Mouse (Mus musculus): ENCODE data around the gene Ptpre.
"Not testable (repeated sequence)": the region's sequence is repeated elsewhere in the genome, so short reads cannot be mapped to it uniquely, and the experiment has no call there.

Gene Ptpre

DNA sequence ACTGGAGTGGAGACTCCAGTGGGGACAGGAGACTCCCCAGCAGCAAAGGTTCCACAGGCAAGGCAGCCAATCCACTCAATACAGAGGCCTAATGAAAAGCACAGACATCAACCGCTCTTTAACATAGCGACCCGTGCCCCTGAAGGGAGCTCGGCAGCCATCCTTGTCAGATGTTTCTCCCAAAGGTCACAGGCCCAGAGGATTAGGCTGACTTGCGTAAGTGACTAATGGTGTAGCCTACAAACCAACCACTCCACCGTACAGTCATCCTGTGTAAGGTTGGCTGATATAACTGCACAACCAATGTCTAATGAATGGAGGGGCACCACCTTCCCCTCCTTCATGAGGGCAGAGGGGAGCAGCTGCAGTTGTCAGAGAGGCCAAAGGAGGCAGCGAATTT lies 152.1 kb downstream of the Ptpre start:
- no peak for DNase-seq (ENCODE audit: low read depth, low spot score)

DNA sequence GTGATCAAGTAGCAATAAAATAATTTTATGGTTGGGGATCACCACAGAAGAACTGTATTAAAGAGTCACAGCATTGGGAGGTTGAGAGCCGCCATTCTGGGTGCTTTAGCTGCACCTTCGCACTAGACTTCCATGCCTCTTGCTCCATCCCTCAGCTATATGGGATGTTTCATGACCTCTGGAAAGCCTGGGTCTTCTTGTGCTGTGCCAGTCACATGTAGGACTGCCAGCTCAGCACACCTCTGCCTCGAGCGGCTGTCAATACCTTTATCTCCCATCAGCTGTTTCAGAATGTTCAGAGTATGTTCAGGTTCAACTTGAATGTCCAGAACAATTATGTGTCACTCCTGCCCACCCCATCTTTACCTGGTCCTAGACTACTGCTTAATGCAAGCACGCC lies 154.7 kb downstream of the Ptpre start:
- DNase-seq (ENCODE audit: low read depth, low spot score): no peak

GRCm38 (mm10) chr7:135694130-135694529 lies 156.8 kb downstream of the Ptpre start:
- DNase-seq (ENCODE audit: low read depth, low spot score): no peak

GRCm38 (mm10) chr7:135694796-135695195 lies 157.5 kb downstream of the Ptpre start:
- DNase-seq (ENCODE audit: low read depth, low spot score): no peak

- no peak for DNase-seq (ENCODE audit: low read depth, low spot score)
Measured at GRCm38 (mm10) chr7:135696127-135696526, 158.8 kb downstream of the Ptpre start.

GRCm38 (mm10) chr7:135697021-135697740 lies 159.9 kb downstream of the Ptpre start:
- not testable (repeated sequence) for DNase-seq (ENCODE audit: low read depth, low spot score)

- no peak for DNase-seq (ENCODE audit: low read depth, low spot score)
Measured at GRCm38 (mm10) chr7:135698362-135698761, 161.1 kb downstream of the Ptpre start.

- not testable (repeated sequence) for DNase-seq (ENCODE audit: low read depth, low spot score)
Measured at GRCm38 (mm10) chr7:135699351-135699750, 162.1 kb downstream of the Ptpre start.

- DNase-seq (ENCODE audit: low read depth, low spot score): no peak
Measured at GRCm38 (mm10) chr7:135703600-135704148, 166.4 kb downstream of the Ptpre start.

DNA sequence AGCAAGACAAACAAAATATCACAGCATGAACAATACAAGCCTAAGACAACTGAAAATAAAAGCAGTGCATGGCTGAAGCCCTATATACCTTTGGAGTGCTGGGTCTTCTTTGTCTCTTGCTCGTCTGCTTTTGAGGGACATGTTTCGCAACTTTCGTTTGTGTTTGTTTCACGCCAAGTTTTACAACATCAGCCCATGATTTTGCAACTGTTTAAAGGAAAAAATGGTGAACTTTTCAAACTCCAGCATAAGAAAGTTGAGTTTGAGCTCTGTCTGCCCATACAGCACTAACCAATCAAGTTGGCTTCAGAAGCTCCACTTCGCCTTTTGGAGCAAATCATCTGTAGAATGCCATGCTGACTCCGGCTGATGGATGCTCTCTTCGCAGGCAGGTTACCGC lies 167.0 kb downstream of the Ptpre start:
- DNase-seq (ENCODE audit: low read depth, low spot score): no peak

- no peak for DNase-seq (ENCODE audit: low read depth, low spot score)
Measured at GRCm38 (mm10) chr7:135705083-135705482, 167.8 kb downstream of the Ptpre start.

GRCm38 (mm10) chr7:135705753-135706152 lies 168.5 kb downstream of the Ptpre start:
- DNase-seq (ENCODE audit: low read depth, low spot score): no peak

DNA sequence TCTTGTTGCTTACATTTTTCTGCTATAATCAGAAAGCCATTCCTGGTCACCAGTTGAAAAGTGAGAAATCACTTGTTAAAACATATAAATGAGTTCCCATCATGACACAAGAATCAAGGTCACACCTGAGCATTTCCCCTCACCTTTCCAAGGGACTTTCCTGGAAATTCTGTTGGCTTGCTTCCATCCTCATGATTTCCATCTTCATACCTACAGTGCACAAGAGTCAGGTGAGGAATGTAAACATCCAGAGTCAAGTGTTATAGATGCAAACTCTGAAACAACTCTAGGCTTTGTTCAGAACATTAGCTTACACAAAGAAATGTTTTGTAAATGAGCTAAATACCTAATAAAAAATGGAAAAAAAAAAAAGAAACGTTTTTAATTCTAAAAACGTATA lies 173.4 kb downstream of the Ptpre start:
- no peak for DNase-seq (ENCODE audit: low read depth, low spot score)

GRCm38 (mm10) chr7:135712534-135712933 lies 175.3 kb downstream of the Ptpre start:
- DNase-seq (ENCODE audit: low read depth, low spot score): no peak

DNA sequence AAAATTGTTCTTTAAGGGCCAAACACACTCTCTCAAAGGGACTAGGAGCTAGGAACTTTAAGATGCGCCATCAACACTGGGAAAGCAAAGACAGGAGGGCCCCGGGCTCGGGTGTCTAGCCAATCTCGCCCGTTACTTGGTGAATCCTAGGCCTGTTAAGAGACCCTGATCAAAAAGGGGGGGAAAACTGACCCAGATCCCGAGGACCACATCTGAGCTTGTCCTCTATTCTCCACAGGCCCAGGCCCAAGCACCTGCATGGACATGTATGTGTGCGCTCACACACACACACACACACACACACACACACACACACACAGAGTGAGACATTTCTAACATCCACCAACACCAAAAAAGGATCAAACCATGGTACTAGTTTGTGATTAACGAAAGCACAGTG lies 176.0 kb downstream of the Ptpre start:
- no peak for DNase-seq (ENCODE audit: low read depth, low spot score)

DNA sequence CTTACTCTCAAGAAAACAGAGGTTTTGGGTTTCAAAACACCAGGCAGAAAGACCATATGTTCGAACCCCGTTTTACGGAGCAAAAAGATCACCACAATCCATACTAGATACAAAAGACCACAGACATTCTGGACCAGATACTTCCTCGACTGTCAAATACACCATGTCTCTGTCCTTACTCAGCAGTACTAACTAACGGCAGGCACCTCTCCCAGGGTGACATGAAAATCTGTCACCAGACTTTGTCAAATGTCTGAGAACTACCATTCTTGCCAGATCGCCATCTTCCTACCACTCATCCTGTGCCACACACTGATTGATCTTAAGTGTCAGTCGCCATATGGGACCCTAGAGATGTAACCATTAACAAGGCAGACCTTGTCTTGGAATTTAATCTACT lies 177.9 kb downstream of the Ptpre start:
- DNase-seq (ENCODE audit: low read depth, low spot score): no peak

DNA sequence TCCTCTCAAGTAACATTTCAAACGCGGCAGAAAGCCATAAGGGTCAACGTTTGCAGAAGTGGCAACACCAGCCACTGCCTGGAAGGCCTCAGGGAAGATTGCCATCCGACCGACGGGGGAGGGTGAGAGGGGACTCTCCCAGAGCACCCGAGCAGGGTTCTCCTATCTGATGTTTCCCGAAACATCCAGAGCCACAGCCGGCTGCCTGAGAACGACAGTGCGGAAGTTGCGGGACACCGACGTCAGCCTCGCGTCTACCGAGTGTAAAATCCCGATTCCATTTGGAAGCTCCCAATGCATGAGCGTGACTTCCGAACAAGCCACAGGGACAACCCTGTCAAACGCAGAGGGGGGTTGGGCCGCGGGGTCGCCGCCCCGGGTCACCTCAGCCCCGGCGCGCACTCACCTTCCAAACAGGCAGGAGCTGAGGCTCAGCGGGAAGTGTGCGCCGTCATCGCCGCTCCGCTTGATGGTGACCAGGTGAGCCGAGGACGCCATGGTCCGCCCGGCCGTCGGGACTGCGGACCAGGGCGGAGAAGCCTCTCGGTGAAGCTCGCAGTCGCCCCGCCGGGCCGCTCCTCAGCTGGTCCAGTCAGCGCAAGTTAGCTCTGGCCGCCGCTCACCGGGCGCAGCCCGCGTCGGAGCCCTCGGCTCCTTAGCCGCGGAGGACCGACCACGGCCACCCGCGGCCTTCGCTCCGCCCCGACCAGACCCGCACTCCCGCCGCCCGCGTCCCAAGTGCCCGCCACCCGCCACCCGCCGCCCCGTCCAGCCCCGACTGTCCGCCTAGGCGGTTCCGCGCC lies 178.6 kb downstream of the Ptpre start, which contains the start of gene Mki67:
TSS of gene Mki67 (minus strand) at position 720 of the 803 bp plus-strand sequence.
- DNase-seq (ENCODE audit: low read depth, low spot score): no peak

DNA sequence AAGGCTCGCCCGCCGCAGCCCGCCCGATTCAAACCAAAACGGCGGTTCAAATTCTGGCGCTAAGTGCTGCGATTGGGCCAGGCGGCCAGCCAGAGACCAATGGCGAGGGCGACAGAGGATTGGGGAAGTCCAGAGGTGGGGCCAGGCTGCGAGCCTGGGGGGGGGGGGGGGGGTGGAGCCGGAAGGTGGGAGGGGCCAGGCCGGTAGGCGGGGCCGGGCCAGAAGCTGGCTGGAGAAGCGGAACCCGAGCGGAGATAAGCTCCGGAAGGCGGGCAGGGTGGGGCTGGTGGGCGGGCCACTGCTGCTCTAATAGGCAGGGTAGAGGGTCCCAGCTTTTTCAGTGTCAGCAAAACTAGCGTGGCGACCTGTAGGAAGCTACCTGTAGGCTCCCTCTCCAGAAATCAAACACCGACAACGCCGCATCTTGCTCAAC lies 179.2 kb downstream of the Ptpre start:
- peak; percentile 77 for DNase-seq (ENCODE audit: low read depth, low spot score)

DNA sequence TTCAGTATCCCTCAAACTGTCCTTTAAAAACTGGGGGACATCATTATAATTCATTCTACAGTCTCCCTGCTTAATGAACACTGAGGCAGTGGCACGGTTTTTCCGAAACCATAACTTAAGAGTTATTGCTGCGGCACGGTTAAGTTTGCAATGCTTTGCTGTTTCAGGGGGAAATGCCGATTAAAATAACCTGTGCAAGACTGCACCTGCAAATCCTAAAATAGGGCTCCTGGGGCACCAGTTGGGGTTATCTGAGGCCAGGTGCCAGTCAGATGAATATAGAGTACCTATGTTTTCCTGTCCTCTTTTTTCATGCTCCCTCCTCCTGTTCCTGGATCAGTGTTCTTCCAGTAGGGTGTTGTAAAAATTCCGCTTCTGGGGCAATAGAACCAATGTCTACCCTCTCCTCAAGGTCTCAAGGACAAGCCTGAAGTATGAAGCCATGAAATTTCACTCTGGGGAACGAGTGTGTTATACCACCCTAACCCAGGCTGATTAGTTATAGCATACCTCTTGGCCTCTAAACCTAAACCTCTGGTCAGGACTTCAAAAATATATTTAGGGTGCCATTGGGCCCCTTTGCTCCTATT lies 179.8 kb downstream of the Ptpre start:
- no peak for DNase-seq (ENCODE audit: low read depth, low spot score)

DNA sequence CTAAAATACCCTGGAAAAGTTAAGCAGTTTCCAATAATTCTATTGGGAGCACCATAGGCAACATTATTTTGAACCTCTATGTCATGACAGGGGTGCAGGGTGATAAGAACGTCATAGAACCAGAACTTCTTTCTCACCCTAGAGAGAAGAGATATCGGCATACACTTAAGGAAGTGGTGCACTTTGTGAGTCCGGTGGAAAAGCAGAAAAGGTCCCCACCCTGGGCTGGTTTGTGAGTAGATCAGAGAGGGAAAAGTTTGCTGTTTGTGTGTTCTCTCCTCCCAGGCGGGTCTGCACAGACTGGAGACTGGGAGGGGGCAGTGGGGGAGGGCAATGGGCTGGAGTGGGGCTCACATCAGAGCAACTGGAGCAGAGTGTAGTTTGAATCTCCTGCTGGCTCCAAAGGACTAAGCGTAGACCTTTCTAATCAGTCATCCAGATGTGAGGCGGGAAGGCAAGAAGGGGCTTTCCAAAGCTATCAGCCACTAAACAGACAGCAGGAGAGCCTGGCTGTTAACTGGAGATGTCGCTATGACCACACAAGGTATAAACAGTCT lies 184.2 kb downstream of the Ptpre start:
- no peak for DNase-seq (ENCODE audit: low read depth, low spot score)

- no peak for DNase-seq (ENCODE audit: low read depth, low spot score)
Measured at GRCm38 (mm10) chr7:135722011-135722838, 184.9 kb downstream of the Ptpre start.

All from brain, embryonic 18.5 days (tissue).